Mouse (Mus musculus) spleen, adult 2 months (tissue): ENCODE data around the gene Pdia6.

ENCODE experiments used
- CTCF ChIP-seq: fragments of 200-500 bp; IDR thresholded peaks from 2 replicates; pipeline ENCODE4 v1.5.1; 2011; ENCODE audit warnings: mild to moderate bottlenecking, inconsistent platforms; ENCODE audit not compliant: insufficient read depth, insufficient read length, insufficient replicate concordance; ENCODE audit errors: extremely low read depth
- POLR2A ChIP-seq: fragments of 200-500 bp; IDR thresholded peaks from 2 replicates; pipeline ENCODE4 v1.6.1; 2011; ENCODE audit warnings: low read depth, low read length, inconsistent platforms

- TF ChIP-seq CTCF (no peak), POLR2A (no peak)
These were observed 5.3 kb upstream of the Pdia6 start for GRCm38 (mm10) chr12:17261005-17261404.
